Mouse (Mus musculus) cerebellum, adult (tissue): Measurements from ENCODE around the gene Otud7b.
"Not testable (repeated sequence)": the region's sequence is repeated elsewhere in the genome, so short reads cannot be mapped to it uniquely, and the experiment has no call there.

ENCODE experiments used
- ATAC-seq: cut with Nextera tagmentation; 2 replicates; pipeline ENCODE4 v1.9.2; 2017; ENCODE audit warnings: mild to moderate bottlenecking, moderate library complexity, mixed read lengths; ENCODE audit not compliant: insufficient number of reproducible peaks, low FRiP score, low TSS enrichment

Gene Otud7b

DNA sequence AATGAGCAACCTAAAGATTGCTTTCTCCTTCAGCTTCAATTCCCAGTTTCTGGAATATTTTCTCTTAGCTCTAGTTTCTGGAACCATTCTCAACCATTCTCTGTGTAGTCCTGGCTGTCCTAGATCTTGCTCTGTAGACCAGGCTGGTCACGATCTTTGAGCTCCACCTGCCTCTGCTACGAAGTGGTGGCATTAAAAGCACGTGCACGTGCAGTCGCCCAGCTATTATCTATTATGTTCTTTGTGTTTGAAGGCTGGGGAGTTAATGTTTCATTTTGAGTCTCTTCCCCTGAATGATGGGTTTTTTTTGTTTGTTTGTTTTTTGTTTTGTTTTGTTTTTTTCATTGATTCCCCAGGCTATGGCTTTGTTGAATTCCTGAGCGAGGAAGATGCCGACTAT, 68.9 kb downstream of the Otud7b start:
- no peak for ATAC-seq

- ATAC-seq = not testable (repeated sequence)
These were observed 69.7 kb downstream of the Otud7b start for GRCm38 (mm10) chr3:96174042-96174441.

DNA sequence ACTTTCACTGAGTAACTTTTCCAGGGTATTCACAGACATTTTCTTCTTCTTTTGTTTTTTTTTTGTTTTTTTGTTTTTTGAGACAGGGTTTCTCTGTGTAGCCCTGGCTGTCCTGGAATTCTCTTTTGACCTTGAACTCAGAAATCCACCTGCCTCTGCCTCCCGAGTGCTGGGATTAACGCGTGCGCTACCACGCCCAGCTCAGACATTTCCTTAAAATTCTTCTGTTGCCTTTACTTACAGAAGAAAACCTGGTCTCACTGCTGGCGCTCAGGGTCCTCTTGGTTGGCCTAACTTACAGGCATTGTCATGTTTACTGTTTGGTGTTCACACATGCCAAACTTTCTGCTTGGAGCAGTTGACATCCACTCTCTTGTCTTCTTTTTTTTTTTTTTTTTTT, 70.9 kb downstream of the Otud7b start:
- no peak for ATAC-seq

GRCm38 (mm10) chr3:96178427-96178826, 74.1 kb downstream of the Otud7b start:
- ATAC-seq = no peak

GRCm38 (mm10) chr3:96178902-96179301, 74.6 kb downstream of the Otud7b start:
- no peak for ATAC-seq

GRCm38 (mm10) chr3:96179531-96179930, 75.2 kb downstream of the Otud7b start:
- ATAC-seq = no peak

GRCm38 (mm10) chr3:96180727-96181477, 76.6 kb downstream of the Otud7b start, which contains the start of gene Sv2a:
Gene Sv2a (plus strand): TSS chr3:96181151.
- peak; percentile 31; the same call in 1 of the 2 replicates for ATAC-seq

DNA sequence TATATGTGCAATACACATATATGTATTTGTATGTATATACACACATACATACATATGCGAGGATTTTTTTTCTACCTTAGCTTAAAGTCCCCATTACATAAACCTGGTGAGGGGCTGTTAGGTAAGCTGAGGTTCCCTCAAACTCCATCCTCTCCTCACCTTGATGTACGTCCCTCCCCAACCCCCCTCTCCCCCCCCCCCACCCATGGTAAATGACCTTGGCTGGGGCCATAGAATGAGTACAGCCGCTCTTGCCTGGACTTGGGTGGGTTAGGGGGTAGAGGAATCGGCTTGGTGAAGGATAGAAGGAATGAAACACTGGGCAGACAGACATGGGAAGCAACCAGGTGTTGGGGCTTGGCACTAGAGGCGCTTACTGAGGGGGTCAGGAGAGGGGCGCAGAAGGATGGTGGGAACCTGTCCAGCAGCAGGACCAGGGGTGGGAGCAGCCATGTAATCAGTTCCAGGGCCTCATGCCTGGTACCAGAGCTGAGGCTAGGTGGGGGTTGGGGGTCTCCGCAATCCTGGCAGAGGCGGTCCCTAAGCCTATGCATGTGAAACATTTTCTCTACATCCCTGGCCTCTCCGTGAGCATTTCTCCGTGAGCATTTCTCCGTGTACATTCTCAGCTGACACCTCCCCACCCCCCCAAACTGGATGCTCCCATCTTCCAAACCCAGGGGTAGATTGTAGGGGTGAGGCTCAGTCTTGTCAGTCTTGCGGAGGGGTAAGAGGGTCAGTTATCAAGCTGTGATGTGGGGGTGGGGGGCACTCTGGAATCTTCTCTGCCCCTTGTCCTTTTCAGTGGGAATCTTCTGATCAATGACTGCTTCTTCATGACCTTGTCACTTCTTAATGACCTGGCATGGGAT, 77.4 kb downstream of the Otud7b start:
- ATAC-seq = 0 out of 2 replicates have a peak, but pooled peaks have one; percentile 13

DNA sequence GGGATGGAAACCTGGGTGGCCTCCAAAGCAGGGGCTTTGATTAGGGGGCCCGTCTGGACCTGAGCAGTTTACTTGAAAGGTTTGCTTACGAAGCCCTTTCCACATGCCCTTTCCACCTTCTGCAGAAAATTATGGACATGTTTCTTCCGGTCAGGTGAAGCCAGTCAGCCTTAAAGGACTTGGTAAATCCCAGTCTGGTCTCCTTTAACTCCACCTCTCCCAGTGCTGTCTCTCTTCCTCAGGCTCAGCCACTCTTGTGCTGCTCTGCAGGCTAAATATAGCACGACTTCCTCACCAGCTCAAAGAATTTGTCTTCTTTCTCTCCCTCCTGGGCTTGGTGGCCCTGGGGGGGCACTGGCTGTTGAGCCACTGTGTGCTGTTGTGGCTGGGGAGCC, 78.1 kb downstream of the Otud7b start:
- 0 out of 2 replicates have a peak, but pooled peaks have one; percentile 45 for ATAC-seq

DNA sequence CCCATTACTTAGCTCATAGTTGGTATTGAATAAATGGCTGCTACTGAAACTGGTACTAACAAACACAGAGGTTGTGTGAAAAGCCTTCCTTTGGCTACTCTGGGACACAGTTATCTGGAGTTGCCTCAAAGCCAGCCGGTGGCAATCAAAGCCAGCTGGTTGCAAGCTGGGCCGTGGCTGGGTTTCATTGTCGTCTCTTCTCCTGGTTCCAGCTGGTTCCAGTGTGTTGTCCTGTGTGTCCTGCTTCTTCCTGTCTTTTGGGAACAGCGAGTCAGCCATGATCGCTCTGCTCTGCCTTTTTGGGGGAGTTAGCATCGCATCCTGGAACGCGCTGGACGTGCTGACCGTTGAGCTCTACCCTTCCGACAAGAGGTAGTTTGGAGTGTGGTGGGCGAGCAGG, 88.7 kb downstream of the Otud7b start:
- ATAC-seq = no peak

- no peak for ATAC-seq
These were observed 90.6 kb downstream of the Otud7b start for GRCm38 (mm10) chr3:96194966-96195365.

DNA sequence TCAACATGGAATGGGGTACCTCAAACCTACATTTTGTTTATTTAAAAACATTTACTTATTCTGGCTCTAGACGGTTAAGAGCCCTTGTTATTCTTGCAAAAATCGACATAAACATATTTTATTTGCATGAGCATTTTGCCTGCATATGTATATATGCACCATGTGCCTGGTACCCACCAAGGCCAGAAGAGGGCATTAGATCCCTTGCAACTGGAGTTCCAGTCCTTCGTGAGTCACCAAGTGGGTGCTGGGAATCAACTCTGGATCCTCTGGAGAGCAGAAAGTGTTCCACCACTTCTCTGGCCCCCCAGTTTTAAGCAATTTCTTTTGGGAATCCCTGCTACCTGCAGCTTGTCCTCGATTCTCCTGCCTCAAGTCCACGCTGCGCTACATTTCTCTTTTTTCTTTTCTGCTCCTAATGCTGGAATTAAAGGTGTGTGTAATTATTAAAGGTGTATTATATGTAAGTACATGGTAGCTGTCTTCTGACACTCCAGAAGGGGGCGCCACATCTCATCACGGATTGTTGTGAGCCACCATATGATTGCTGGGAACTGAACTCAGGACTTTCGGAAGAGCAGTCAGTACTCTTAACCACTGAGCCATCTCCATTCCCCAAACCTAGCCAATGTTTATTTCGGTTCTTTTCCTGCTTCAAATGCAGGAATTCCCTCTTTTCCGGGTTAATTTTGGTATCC, 91.4 kb downstream of the Otud7b start:
- no peak for ATAC-seq

GRCm38 (mm10) chr3:96196437-96197128, 92.3 kb downstream of the Otud7b start:
- ATAC-seq = no peak

DNA sequence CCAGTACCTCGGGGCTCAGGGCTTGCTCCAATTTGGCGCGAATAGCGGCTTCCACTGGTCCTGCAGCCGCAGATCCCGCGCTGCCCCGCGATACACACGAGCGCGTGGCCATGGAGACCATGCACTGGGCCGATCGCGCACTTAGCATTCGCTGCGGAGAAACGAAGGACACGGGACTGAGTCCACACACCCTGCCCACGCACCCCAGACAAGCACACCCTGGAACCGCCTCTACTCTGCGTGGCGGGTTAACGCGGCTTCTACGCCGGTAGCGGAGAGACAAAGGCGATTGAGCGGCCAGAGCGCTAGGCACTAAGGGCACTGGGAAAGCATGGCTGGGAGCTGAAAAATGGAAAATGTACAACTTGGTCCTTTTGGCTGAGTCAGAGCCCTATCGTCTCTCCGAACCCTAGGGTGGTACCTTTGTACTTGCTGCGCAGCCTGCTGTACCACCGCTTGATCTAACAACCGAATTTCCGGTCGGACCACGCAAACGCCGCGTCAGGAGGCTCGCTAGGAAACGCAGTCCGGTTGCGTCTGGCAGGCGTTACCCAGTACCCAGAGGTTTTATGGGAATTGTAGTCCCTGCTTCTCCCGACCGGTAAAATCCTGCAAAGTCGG, 92.9 kb downstream of the Otud7b start:
- ATAC-seq = peak; percentile 92

- ATAC-seq = no peak
These were observed 93.9 kb downstream of the Otud7b start for GRCm38 (mm10) chr3:96198181-96198580.

- ATAC-seq = not testable (repeated sequence)
These were observed 94.4 kb downstream of the Otud7b start for GRCm38 (mm10) chr3:96198601-96199251.

GRCm38 (mm10) chr3:96199731-96200130, 95.4 kb downstream of the Otud7b start:
- no peak for ATAC-seq

- ATAC-seq = no peak
These were observed 103.5 kb downstream of the Otud7b start for GRCm38 (mm10) chr3:96207819-96208218.

DNA sequence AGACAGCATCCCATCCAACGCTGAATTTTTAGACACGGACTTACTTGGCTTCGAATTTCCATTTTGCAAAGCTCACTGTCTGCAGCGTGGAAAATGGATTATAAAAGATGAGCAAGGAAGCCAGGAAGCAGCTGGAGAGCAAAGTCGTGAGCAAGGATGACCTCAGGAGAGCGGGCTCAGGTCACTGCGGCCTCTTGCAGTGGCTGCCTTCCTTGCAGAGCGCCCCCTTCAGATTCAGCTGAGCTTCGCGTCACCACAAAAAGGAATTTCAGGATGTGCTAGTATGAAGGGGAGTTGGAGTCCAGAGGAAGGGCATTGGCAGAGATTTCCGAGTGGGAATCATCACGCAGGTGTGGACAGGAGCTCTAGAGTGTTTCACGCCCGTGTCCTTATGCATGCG, 104.9 kb downstream of the Otud7b start:
- no peak for ATAC-seq
